In the genomic region with DNA sequence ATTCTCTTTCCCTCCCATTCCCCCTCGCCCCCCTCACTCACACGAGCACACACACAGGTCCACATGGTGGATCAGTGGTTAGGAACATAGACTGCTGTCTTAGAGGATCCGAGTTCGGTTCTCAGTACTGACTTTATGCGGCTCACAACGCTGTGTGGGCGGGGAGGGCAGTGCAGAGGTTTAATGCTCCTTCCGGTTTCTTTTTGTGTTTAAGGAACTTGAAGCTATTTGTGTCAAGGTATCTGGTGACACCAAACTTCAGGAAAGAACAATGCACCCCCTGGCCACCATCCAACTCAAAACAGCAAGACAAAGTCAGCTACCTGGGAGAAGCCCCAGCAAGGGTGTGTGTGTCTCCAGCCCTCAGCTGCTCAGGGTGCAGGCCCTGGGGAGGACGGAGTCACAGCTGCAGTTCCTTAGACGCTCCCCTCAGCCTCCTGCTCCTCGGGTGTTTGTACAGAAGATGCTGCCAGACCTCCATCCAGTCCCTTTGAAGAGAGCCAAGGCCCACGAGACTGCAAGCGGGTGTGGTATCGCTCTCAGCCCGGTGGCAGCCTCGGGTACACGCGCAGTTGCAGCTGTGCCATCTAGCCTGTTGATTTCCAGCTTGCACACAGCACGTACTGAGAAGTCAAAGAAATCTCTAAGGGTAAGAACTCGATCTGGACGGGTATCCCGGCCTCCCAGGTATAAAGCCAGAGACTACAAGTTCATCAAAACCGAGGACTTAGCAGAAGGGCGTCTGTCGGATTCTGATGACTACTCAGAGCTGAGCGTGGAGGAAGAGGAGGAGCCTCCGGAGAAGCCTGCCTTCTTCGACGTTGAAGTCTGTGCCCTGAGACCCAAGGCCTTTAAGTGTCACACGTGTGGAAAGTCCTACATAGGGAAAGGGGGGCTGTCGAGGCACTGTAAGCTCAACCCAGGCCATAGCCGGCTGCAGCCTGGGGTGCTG, we compare ENCODE assay signal across 1 mouse cellular context.
TF ChIP-seq lines count a peak whose summit lies in the region.

No protein-coding gene starts in this region.

TF ChIP-seq in ES-E14, 5 proteins besides CTCF, POLR2A, EP300 and RAD21 (continued from another document):
- no peak for TF ChIP-seq HCFC1 (IDR thresholded peaks at IDR 0.05; ENCODE audit: borderline replicate concordance, insufficient read depth, low read length)
TF ChIP-seq in ES-E14: peak in this region for 0.
